Comparison of ENCODE assay signal across 8 mouse cellular contexts in the genomic region with DNA sequence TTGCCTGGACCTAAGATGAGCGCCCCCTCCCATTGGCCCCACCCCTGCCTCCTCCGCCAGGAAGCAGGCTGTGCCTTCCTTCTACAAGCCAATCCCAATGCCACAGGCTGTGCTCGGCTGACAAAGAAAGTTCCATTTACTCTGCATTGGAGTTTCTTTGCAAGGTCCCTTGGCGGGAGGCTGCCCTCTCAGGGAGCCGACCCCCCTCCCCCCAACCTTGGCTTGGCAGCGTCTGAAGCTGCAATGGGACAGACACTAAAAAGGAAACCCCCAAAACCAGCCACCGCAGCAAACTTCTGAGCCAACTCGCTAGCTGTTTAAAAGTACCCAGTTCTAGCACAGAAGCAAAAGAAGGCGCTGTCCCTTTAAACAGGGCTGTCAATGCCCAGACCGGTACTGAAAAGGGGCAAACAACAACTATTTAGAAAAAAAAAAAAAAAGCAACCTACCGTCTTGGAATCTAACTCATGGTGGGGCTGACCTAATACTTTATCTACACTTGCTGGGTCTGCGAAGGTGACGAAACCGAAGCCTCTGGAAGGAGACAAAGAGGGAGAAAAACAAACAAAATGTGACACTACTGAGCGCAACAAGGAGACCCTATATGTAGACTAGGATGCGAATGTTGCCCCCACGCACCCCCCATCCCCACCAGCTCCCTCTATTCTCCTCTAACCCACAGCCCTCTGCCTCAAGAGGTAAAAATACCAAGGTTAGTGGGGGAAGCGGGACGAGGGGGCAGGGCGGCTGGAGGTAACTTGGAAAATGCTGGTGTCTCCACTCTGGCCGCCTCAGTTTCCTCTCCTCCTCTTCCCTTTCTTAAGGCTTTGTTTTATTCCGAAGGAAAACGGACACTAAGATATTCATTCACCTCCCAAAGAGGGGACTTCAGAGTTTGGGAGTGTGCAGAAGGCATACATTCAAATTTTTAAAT. TPM values are rescaled to one million over a fixed set of nuclear protein-coding genes. Genes with fewer than 3 reads are reported as not detected.
DNase-seq lines count a peak whose midpoint lies in the region; ATAC-seq and TF ChIP-seq lines count a peak whose summit lies in the region.

No protein-coding gene starts in this region.

- H3K9me3 ChIP-seq in forebrain, embryonic 13.5 days (replicated peaks): no peaks in the 10 kb centered on the region
- H3K9me3 ChIP-seq in liver, embryonic 14.5 days (ENCODE audit: control insufficient read depth, low read length): no peaks in the 10 kb centered on the region
- no peaks in the 10 kb centered on the region for H3K9me3 ChIP-seq in neural tube, embryonic 13.5 days

- peak overlapping the region; percentile 91 for H3K4me2 ChIP-seq in forebrain, embryonic 13.5 days
- H3K4me2 ChIP-seq in liver, embryonic 14.5 days (ENCODE audit: low read depth): peak overlapping the region; percentile 82
- peak overlapping the region; percentile 89 for H3K4me2 ChIP-seq in neural tube, embryonic 13.5 days

- peak overlapping the region; percentile 94 for H3K4me3 ChIP-seq in forebrain, embryonic 13.5 days
- H3K4me3 ChIP-seq in kidney, adult 2 months (ENCODE audit: insufficient read depth, low read depth, low read length): peak overlapping the region; percentile 85
- peak overlapping the region; percentile 55 to 90 for H3K4me3 ChIP-seq in liver, embryonic 14.5 days (ENCODE audit: insufficient read depth in 1 of 2, low read depth in 2 of 2, low read length in 2 of 2)
- H3K4me3 ChIP-seq in neural tube, embryonic 13.5 days: peak overlapping the region; percentile 92

- TF ChIP-seq EP300 in liver, embryonic 14.5 days (IDR thresholded peaks at IDR 0.05; ENCODE audit: low read depth): no peak

- under 1% methylated on average over 23 of the region's 23 CpGs for WGBS in forebrain, embryonic 13.5 days
- 5% methylated on average over 23 of the region's 23 CpGs for WGBS in kidney, adult 2 months
- 1% methylated on average over 23 of the region's 23 CpGs for WGBS in liver, embryonic 14.5 days (ENCODE audit: insufficient replicate concordance)
- WGBS in neural tube, embryonic 13.5 days: under 1% methylated on average over 23 of the region's 23 CpGs

- H3K27me3 ChIP-seq in forebrain, embryonic 13.5 days: no peaks in the 10 kb centered on the region
- H3K27me3 ChIP-seq in kidney, adult 2 months (replicated peaks; ENCODE audit: control insufficient read depth, insufficient read depth, low read length): no peaks in the 10 kb centered on the region
- H3K27me3 ChIP-seq in liver, embryonic 14.5 days (ENCODE audit: control insufficient read depth, insufficient read depth, low read length): no peaks in the 10 kb centered on the region
- H3K27me3 ChIP-seq in neural tube, embryonic 13.5 days: no peaks in the 10 kb centered on the region

- no peak for TF ChIP-seq CTCF in kidney, adult 2 months (conservative IDR thresholded peaks at IDR 0.05; ENCODE audit: insufficient read depth, insufficient read length, low read depth, low read length)
- TF ChIP-seq CTCF in liver, embryonic 14.5 days (IDR thresholded peaks at IDR 0.05; ENCODE audit: low read depth): no peak

- H3K36me3 ChIP-seq in forebrain, embryonic 13.5 days (ENCODE audit: poor library complexity, severe bottlenecking): peaks cover 13% of the 10 kb centered on the region
- H3K36me3 ChIP-seq in kidney, adult 2 months (ENCODE audit: control insufficient read depth, insufficient read depth, low read length): peaks cover 5% of the 10 kb centered on the region
- H3K36me3 ChIP-seq in liver, embryonic 14.5 days (replicated peaks; ENCODE audit: control insufficient read depth, insufficient read depth, low read depth): peaks cover 3% of the 10 kb centered on the region
- H3K36me3 ChIP-seq in neural tube, embryonic 13.5 days: peaks cover 14% of the 10 kb centered on the region

- TF ChIP-seq POLR2A in kidney, adult 2 months (IDR thresholded peaks at IDR 0.05; ENCODE audit: low read depth, low read length): no peak

- H3K27ac ChIP-seq in forebrain, embryonic 13.5 days: peak overlapping the region; percentile 91
- H3K27ac ChIP-seq in kidney, adult 2 months (ENCODE audit: insufficient read depth, low read depth, low read length): peak overlapping the region; percentile 67; the same call in 1 of the 2 replicates
- no peak overlapping the region for H3K27ac ChIP-seq in liver, embryonic 14.5 days
- peak overlapping the region; percentile 94 for H3K27ac ChIP-seq in neural tube, embryonic 13.5 days (replicated peaks)

- peak overlapping the region; percentile 99 for H3K9ac ChIP-seq in forebrain, embryonic 13.5 days
- peak overlapping the region; percentile 98 for H3K9ac ChIP-seq in liver, embryonic 14.5 days (replicated peaks)
- peak overlapping the region; percentile 99 for H3K9ac ChIP-seq in neural tube, embryonic 13.5 days

- peak; percentile 46 to 59 for DNase-seq in frontal cortex, postnatal 10 days (ENCODE audit: low spot score in 2 of 2)
- peak; percentile 48 for DNase-seq in kidney, adult 2 months
- DNase-seq in liver, embryonic 14.5 days (ENCODE audit: low read depth in 3 of 3, low spot score in 3 of 3): no peak

- no peak for ATAC-seq in frontal cortex, adult (ENCODE audit: low TSS enrichment)
- peak; percentile 15 for ATAC-seq in activated CD4-positive, CD25-positive, alpha-beta regulatory T cell, adult 4 months
- no peak for ATAC-seq in forebrain, embryonic 13.5 days
- ATAC-seq in liver, embryonic 14.5 days (ENCODE audit: insufficient read depth): no peak
- ATAC-seq in neural tube, embryonic 13.5 days (ENCODE audit: low read depth): no peak
- ATAC-seq in inflammation-experienced regulatory T-cells, adult 6 months: no peak

- peaks cover 48% of the 10 kb centered on the region for H3K4me1 ChIP-seq in forebrain, embryonic 13.5 days
- peaks cover 19% of the 10 kb centered on the region for H3K4me1 ChIP-seq in kidney, adult 2 months (ENCODE audit: control insufficient read depth, insufficient read depth, low read length)
- H3K4me1 ChIP-seq in liver, embryonic 14.5 days (replicated peaks; ENCODE audit: control insufficient read depth in 2 of 2, insufficient read depth in 2 of 2, low read length in 1 of 2): peaks cover 23 to 31% of the 10 kb centered on the region in 2 experiments
- H3K4me1 ChIP-seq in neural tube, embryonic 13.5 days (replicated peaks): peaks cover 69% of the 10 kb centered on the region

RNA-seq across cellular contexts. Expression of a gene that starts 2.0 kb away (rescaled TPM):
- polyA plus RNA-seq in activated CD4-positive, CD25-positive, alpha-beta regulatory T cell, adult 4 months (2017; shearing (Covaris generic)): 10 to 100 TPM; 21.6 to 25.6 TPM
- 31.5 and 36.5 TPM in 2 replicates for polyA plus RNA-seq in forebrain, embryonic 13.5 days (2015; fragmentation: Nextera tagmentation; extraction: Ambion mirVana)
- 40.4 and 43.5 TPM in 2 replicates for polyA plus RNA-seq in kidney, adult 2 months (2012; rRNA removed)
- 4.8 and 6.2 TPM in 2 replicates for polyA plus RNA-seq in liver, embryonic 14.5 days (2012; rRNA removed)
- polyA plus RNA-seq in liver, embryonic 14.5 days (2014; fragmentation: Nextera tagmentation; extraction: Ambion mirVana): 2.1 and 2.2 TPM in 2 replicates
- polyA plus RNA-seq in neural tube, embryonic 13.5 days (2015; fragmentation: Nextera tagmentation; extraction: Ambion mirVana): 20.9 and 21.7 TPM in 2 replicates
- polyA plus RNA-seq in inflammation-experienced regulatory T-cells, adult 6 months (2017; shearing (Covaris generic)): 10 to 100 TPM; 23.6 to 30.8 (median 26.0) TPM

Comparison
In these comparisons a context has a peak if more than half of its experiments do, and no peak if none do; other contexts are left out.
1. DNase-seq: peak in frontal cortex, postnatal 10 days (2 of 2) and kidney, adult 2 months (single experiment); none in liver, embryonic 14.5 days (0 of 3).
2. Peak in every context shown above with its lines, with median percentiles within 50 percentile points of each other: H3K4me2 ChIP-seq, H3K4me3 ChIP-seq and H3K9ac ChIP-seq.